Mouse (Mus musculus): ENCODE measurements at regions not wholly inside any gene's neighbourhood (a gene's known extent, or its start where the extent isn't known, plus 50 kb on each side); places are given as distances from the start of the nearest gene placed in this dataset.

GRCm38 (mm10) chrX:106985684-106986083, 65.3 kb downstream of the Lpar4 start:
- DNase-seq: no peak
- intact Hi-C loops (cut with DNase I): no loop called here

- intact Hi-C loops (cut with DNase I): no loop called here
- DNase-seq: no peak
Measured at GRCm38 (mm10) chrX:106986794-106987193, 66.4 kb downstream of the Lpar4 start.

- DNase-seq: no peak
- intact Hi-C loops (cut with DNase I): no loop called here
Measured at GRCm38 (mm10) chrX:106987779-106988178, 67.4 kb downstream of the Lpar4 start.

GRCm38 (mm10) chrX:107004496-107004895, 83.8 kb upstream of the P2ry10 start:
- intact Hi-C loops (cut with DNase I): no loop called here
- no peak for DNase-seq

GRCm38 (mm10) chrX:107008968-107009367, 79.3 kb upstream of the P2ry10 start:
- intact Hi-C loops (cut with DNase I): no loop called here
- DNase-seq: no peak

- intact Hi-C loops (cut with DNase I): no loop called here
- no peak for DNase-seq
Measured at GRCm38 (mm10) chrX:107012615-107013014, 75.7 kb upstream of the P2ry10 start.

- DNase-seq: no peak
Measured at GRCm38 (mm10) chrX:107015335-107015734, 73.0 kb upstream of the P2ry10 start.

GRCm38 (mm10) chrX:107031726-107032125, 56.6 kb upstream of the P2ry10 start:
- intact Hi-C loops (cut with DNase I): no loop called here

More at GRCm38 (mm10) chrX:107015335-107015734, 73.0 kb upstream of the P2ry10 start:
- intact Hi-C loops (cut with DNase I): loop anchor here (2.0 to 5.0 kb wide), 2 partner anchors 152 to 219 kb away; no protein-coding TSS in a partner anchor

GRCm38 (mm10) chrX:107038041-107038440, 50.3 kb upstream of the P2ry10 start:
- intact Hi-C loops (cut with DNase I): no loop called here
- no peak for DNase-seq

More at GRCm38 (mm10) chrX:107031726-107032125, 56.6 kb upstream of the P2ry10 start:
- no peak for DNase-seq
